Mouse (Mus musculus): ENCODE results near the gene Plch2. TPM values are rescaled to one million over a fixed set of nuclear protein-coding genes. Genes with fewer than 3 reads are reported as not detected.
A peak's percentile ranks its signal among the peaks of the same experiment; 100 is the strongest.

Plch2 gene
- polyA plus RNA-seq, 1 experiment from 2014 or later, result 12.8 TPM

DNA sequence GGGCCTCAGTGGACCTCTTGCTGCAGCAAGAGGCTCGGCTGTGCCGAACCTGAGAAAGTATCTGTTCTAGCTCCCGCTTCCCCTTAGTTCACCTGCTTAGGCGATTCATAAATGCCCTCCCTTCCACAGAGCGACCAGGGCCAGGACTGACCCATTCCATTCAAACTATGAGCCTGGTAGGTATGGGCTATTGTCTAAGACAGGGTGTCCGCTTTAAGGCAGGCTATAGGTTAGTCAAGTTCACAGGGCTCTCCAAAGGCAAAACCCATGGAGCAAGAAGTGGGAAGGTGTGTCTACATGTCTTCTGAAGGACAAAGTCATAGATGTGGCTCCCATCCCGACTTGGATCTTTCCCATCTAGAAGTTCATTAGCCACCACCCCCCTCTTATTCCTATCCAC, 93.9 kb downstream of the Plch2 start:
- Histone ChIP-seq H3K36me3 (peaks cover 10% of the 10 kb centered on the region; the same call in 1 of the 2 replicates), H3K27me3 (peaks cover 57% of the 10 kb centered on the region), H3K9me3 (no peaks in the 10 kb centered on the region), H3K4me1 (peaks cover 61% of the 10 kb centered on the region), H3K4me3 (0 out of 2 replicates have a peak overlapping the region, but pooled peaks have one; percentile 85), H3K9ac (no peak overlapping the region), H3K4me2 (peak overlapping the region; percentile 83), H3K27ac (no peak overlapping the region)
- WGBS, result 79% methylated on average over 7 of the region's 7 CpGs
- ATAC-seq (ENCODE audit: insufficient number of reproducible peaks, insufficient read depth, low FRiP score, low TSS enrichment, low read depth), result no peak

- peaks cover 64% of the 10 kb centered on the region for H3K4me1 ChIP-seq
- H3K27ac ChIP-seq, result no peak overlapping the region
- H3K36me3 ChIP-seq, result peaks cover 7% of the 10 kb centered on the region; the same call in 1 of the 2 replicates
- peaks cover 65% of the 10 kb centered on the region for H3K27me3 ChIP-seq
- H3K9ac ChIP-seq, result no peak overlapping the region
- peak overlapping the region; percentile 49 for H3K4me3 ChIP-seq
- peak overlapping the region; percentile 83 for H3K4me2 ChIP-seq
- no peaks in the 10 kb centered on the region for H3K9me3 ChIP-seq
- no peak for ATAC-seq (ENCODE audit: insufficient number of reproducible peaks, insufficient read depth, low FRiP score, low TSS enrichment, low read depth)
- WGBS, result 15% methylated on average over 13 of the region's 13 CpGs
These were observed 94.7 kb downstream of the Plch2 start for GRCm38 (mm10) chr4:154961911-154962310.

- Histone ChIP-seq H3K36me3 (peaks cover 5% of the 10 kb centered on the region; the same call in 1 of the 2 replicates), H3K4me1 (peaks cover 64% of the 10 kb centered on the region), H3K4me3 (peak overlapping the region; percentile 49), H3K9ac (peak overlapping the region; percentile 66), H3K4me2 (peak overlapping the region; percentile 83), H3K9me3 (no peaks in the 10 kb centered on the region), H3K27ac (no peak overlapping the region), H3K27me3 (peaks cover 69% of the 10 kb centered on the region)
- no peak for ATAC-seq (ENCODE audit: insufficient number of reproducible peaks, insufficient read depth, low FRiP score, low TSS enrichment, low read depth)
- WGBS, result 1% methylated on average over 30 of the region's 47 CpGs
These were observed 95.3 kb downstream of the Plch2 start for GRCm38 (mm10) chr4:154961226-154961738.

- WGBS, result under 1% methylated on average over 65 of the region's 65 CpGs
- no peaks in the 10 kb centered on the region for H3K9me3 ChIP-seq
- H3K27ac ChIP-seq, result no peak within 1 kb of the TSS
- H3K9ac ChIP-seq, result peak within 1 kb of the TSS; percentile 66
- peaks cover 74% of the 10 kb centered on the region for H3K27me3 ChIP-seq
- ATAC-seq (ENCODE audit: insufficient number of reproducible peaks, insufficient read depth, low FRiP score, low TSS enrichment, low read depth), result no peak
- H3K4me2 ChIP-seq, result peak within 1 kb of the TSS; percentile 83
- peak within 1 kb of the TSS; percentile 49 for H3K4me3 ChIP-seq
- peaks cover 61% of the 10 kb centered on the region for H3K4me1 ChIP-seq
- no peaks in the 10 kb centered on the region for H3K36me3 ChIP-seq
These were observed 95.8 kb downstream of the Plch2 start, which contains the start of gene Hes5 for GRCm38 (mm10) chr4:154960690-154961225. TSS of gene Hes5 (plus strand) at chr4:154960923.

DNA sequence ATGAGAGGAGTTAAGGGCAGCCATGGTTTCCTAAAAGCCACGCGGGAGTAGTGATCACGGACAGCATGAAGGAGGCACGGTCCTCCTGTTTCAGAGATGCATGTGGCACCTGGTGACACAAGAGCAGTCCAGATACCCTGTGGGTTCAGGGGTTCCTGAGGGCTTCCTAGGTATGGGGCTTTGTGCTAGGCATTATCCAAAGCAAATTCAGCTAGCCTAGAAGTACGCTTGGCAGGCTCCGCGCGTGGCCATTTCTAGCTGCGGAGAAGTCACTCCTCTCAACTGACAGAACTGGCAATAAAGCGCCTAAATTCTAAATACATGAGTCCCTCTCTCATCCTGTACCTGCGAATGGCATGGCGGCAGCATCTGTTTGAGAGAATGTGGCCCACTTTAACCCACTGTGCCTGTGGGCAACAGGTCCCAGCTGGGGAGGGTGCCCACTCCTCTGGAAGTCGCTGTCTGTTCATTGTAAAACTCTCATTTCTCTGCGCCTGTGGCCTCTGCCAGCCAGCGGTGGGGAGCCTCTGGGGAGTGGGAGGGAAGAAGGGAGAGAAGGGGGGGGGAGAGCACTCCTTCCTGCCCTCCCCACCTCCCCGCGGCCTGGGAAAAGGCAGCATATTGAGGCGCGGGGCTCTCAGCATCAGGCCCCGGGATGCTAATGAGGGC, 96.4 kb downstream of the Plch2 start:
- Histone ChIP-seq H3K9me3 (no peaks in the 10 kb centered on the region), H3K9ac (peak overlapping the region; percentile 66), H3K4me3 (peak overlapping the region; percentile 49), H3K36me3 (no peaks in the 10 kb centered on the region), H3K4me2 (peak overlapping the region; percentile 83), H3K27me3 (peaks cover 80% of the 10 kb centered on the region), H3K4me1 (peaks cover 55% of the 10 kb centered on the region), H3K27ac (no peak overlapping the region)
- 24% methylated on average over 20 of the region's 20 CpGs for WGBS
- ATAC-seq (ENCODE audit: insufficient number of reproducible peaks, insufficient read depth, low FRiP score, low TSS enrichment, low read depth), result no peak

DNA sequence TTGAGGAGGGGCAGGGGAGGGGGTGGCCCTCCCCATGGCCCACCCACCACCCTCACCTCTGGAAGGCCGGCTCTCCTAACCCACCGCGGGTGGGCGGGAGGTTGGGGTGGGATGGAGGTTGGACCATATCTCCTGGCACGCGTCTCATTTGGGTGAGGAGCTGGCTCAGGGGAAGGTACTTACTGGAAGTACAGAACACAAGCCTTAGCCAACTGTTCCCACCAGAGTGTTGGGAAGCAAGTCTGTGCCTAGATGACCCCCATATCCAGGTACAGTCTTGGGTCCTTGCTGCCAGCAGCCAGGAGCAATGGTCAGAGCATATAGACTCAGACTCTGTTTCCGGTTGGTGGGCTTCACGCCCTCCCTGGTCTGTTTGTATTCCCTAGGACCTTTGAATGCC, 98.0 kb downstream of the Plch2 start:
- H3K4me2 ChIP-seq, result peak overlapping the region; percentile 55
- no peaks in the 10 kb centered on the region for H3K36me3 ChIP-seq
- H3K4me3 ChIP-seq, result peak overlapping the region; percentile 20; the same call in 1 of the 2 replicates
- WGBS, result 18% methylated on average over 8 of the region's 8 CpGs
- no peak overlapping the region for H3K27ac ChIP-seq
- H3K4me1 ChIP-seq, result peaks cover 52% of the 10 kb centered on the region
- H3K27me3 ChIP-seq, result peaks cover 95% of the 10 kb centered on the region
- H3K9me3 ChIP-seq, result no peaks in the 10 kb centered on the region
- no peak for ATAC-seq (ENCODE audit: insufficient number of reproducible peaks, insufficient read depth, low FRiP score, low TSS enrichment, low read depth)
- H3K9ac ChIP-seq, result no peak overlapping the region

- Histone ChIP-seq H3K4me3 (peak overlapping the region; percentile 20), H3K4me2 (peak overlapping the region; percentile 55), H3K9ac (peak overlapping the region; percentile 40), H3K36me3 (no peaks in the 10 kb centered on the region), H3K9me3 (no peaks in the 10 kb centered on the region), H3K27me3 (peaks cover 97% of the 10 kb centered on the region), H3K4me1 (peaks cover 47% of the 10 kb centered on the region), H3K27ac (no peak overlapping the region)
- 2% methylated on average over 15 of the region's 15 CpGs for WGBS
- ATAC-seq (ENCODE audit: insufficient number of reproducible peaks, insufficient read depth, low FRiP score, low TSS enrichment, low read depth), result 0 out of 2 replicates have a peak, but pooled peaks have one; percentile 22
These were observed 98.4 kb downstream of the Plch2 start for GRCm38 (mm10) chr4:154958171-154958570.

DNA sequence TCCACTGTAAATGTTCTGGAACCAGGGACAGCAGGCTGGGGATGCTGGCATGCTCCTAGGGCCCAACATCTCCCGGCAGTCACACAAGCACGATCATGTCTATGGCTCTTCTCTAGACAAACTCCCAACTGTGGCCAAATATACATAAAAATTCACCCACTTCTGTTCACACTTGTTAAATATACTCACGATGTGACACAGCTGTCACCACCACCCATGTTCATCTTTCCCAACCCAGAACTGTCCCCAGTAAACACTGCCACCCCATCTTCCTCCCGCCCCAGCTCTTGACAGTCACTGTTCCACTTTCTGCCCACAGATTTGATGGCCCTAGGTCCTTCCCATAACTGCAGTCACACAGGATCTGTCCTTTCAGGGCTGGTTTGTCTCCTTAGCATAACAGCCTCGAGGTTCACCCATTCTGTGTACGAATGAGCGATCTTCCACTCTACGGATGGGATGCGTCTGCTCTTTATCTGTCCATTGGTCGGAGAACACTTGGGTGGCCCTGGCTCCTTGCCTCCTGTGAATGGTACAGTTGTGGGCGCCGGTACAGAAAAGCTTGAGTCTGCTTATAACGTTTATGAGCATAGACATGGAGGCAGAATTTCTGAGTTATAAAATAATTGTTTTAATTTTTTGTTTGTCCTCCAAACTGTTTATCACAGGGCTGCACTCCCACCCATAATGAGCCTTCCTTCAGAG, 99.1 kb downstream of the Plch2 start:
- ATAC-seq (ENCODE audit: insufficient number of reproducible peaks, insufficient read depth, low FRiP score, low TSS enrichment, low read depth), result no peak
- Histone ChIP-seq H3K9me3 (no peaks in the 10 kb centered on the region), H3K36me3 (no peaks in the 10 kb centered on the region), H3K9ac (no peak overlapping the region; the same call in 1 of the 2 replicates), H3K4me2 (peak overlapping the region; percentile 55), H3K27ac (no peak overlapping the region), H3K4me3 (no peak overlapping the region), H3K4me1 (peaks cover 47% of the 10 kb centered on the region), H3K27me3 (peaks cover 97% of the 10 kb centered on the region)
- 52% methylated on average over 13 of the region's 13 CpGs for WGBS

DNA sequence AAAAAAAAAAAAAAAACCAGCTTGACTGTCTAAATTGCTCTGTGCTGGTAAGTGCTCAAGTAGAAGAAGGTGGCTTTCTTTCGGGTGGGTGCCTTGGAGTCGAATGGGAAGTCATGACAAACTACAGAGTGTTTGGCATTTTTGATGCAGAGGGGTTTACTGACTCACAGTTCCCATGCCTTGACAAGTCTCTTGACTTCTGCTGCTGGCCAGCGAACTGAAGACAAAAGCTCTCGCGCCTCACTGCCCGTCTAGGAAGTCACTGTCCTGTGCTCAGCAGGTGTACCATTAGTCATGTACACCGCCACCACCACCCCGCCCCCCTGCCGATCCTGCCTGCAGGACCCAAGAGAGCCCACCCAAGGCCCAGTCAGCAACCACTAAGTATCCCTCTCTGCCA, 100.0 kb downstream of the Plch2 start:
- Histone ChIP-seq H3K36me3 (no peaks in the 10 kb centered on the region), H3K4me1 (peaks cover 41% of the 10 kb centered on the region), H3K9ac (no peak overlapping the region), H3K27ac (no peak overlapping the region), H3K4me3 (no peak overlapping the region), H3K4me2 (no peak overlapping the region), H3K9me3 (no peaks in the 10 kb centered on the region), H3K27me3 (peaks cover 97% of the 10 kb centered on the region)
- no peak for ATAC-seq (ENCODE audit: insufficient number of reproducible peaks, insufficient read depth, low FRiP score, low TSS enrichment, low read depth)
- WGBS, result 38% methylated on average over 9 of the region's 9 CpGs

DNA sequence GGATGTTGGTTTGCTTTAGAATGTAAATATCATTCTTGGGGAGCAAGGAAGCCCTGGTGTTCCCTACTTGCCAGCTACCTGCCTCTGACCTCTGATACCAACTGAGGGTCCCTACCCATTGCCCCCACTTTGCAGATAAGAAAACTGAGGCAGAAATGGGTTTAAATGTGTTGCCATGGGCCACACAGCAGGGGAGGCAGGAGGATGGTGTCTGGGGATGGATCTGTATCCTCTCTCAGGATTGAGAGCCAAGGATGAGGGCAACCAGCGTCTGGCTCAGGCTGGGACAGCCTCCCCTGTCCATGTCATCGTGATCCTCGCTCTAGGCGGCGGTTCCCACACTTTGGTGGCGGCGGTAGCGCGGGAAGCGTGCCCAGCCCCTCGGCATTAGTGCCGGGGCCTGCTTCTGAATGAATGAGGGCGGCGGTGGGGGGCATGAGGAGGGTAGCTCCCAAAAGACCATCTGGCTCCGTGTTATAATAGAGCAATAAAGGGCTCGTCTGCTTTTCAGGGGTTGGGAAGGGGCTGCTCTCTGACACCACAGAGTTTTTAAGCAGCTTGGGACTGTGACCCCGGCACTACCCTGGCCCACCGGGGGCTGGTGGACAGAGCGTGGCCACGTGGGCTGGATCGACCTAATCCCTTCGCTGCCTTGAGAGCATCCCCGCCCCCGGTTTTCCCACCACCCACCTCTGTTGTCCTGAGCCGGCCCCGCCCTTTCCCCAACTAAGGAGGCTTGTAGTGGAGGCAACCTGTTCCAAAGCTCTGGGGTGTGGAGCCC, 103.9 kb downstream of the Plch2 start:
- WGBS, result 2% methylated on average over 26 of the region's 26 CpGs
- no peak for ATAC-seq (ENCODE audit: insufficient number of reproducible peaks, insufficient read depth, low FRiP score, low TSS enrichment, low read depth)

DNA sequence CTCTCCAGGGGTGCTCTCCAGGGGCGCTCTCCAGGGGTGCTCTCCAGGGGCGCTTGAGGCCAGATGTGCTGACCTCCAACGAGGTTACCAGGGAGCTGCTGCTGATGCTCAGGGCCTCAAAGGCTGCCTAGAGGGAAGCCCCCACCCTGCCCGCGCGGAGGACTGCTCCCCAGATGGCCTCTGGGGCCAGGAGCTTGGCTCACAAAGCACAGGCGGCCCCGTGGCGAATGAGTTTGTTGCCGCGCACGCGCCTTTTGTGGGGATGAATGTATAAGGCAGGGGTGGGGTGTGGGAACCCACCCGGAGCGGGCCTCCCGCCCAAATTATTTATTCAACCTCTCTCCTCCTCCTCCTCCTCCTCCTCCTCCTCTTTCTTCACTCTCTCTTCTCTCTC, 107.0 kb downstream of the Plch2 start:
- no peak for ATAC-seq (ENCODE audit: insufficient number of reproducible peaks, insufficient read depth, low FRiP score, low TSS enrichment, low read depth)
- WGBS, result 8% methylated on average over 16 of the region's 16 CpGs
- Histone ChIP-seq H3K27me3 (peaks cover 63% of the 10 kb centered on the region), H3K4me2 (peak overlapping the region; percentile 41), H3K9ac (0 out of 2 replicates have a peak overlapping the region, but pooled peaks have one; percentile 52), H3K9me3 (no peaks in the 10 kb centered on the region), H3K4me1 (peaks cover 32% of the 10 kb centered on the region), H3K27ac (no peak overlapping the region), H3K4me3 (peak overlapping the region; percentile 16; the same call in 1 of the 2 replicates), H3K36me3 (no peaks in the 10 kb centered on the region)

More for the DNA sequence above, 103.9 kb downstream of the Plch2 start:
- Histone ChIP-seq H3K27me3 (peaks cover 91% of the 10 kb centered on the region), H3K27ac (no peak overlapping the region), H3K9ac (0 out of 2 replicates have a peak overlapping the region, but pooled peaks have one; percentile 7), H3K36me3 (no peaks in the 10 kb centered on the region), H3K4me2 (peak overlapping the region; percentile 26; the same call in 1 of the 2 replicates), H3K4me3 (no peak overlapping the region), H3K4me1 (peaks cover 26% of the 10 kb centered on the region), H3K9me3 (no peaks in the 10 kb centered on the region)
